Mouse (Mus musculus): ENCODE data around the gene Tmem25. TPM values are rescaled to one million over a fixed set of nuclear protein-coding genes. Genes with fewer than 3 reads are reported as not detected.

The Tmem25 gene
- 8.2 TPM in 2 replicates for polyA plus RNA-seq (2012; rRNA removed)

GRCm38 (mm10) chr9:44799102-44799957, at the start of gene Tmem25:
TSS of gene Tmem25 (minus strand) at chr9:44799307.
- 1% methylated on average over 75 of the region's 75 CpGs for WGBS
- DNase-seq (ENCODE audit: low read depth, low spot score) = peak; percentile 73

DNA sequence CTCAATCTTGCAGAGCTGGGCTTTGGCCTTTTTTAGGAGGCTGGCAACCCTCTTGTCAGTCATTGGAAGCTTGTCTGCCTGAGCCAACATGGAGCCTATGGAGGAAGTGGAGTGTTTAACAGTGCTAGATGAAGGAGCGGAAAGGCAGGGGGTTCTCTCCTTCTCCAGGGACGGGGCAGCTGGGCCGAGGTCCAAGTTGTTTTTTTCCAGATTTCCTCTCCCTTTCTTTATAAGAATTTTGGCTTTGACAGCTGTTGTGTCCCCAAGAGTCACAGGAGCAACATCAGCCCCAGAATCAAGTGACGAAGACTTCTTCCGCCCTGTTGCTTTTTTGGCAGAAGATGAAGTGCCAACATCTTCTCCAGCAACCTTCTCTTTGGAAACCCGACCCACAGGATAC, 48.3 kb upstream of the Tmem25 start:
- 77% methylated on average over 6 of the region's 6 CpGs for WGBS
- DNase-seq (ENCODE audit: low read depth, low spot score) = no peak

GRCm38 (mm10) chr9:44841241-44841640, 42.1 kb upstream of the Tmem25 start:
- DNase-seq (ENCODE audit: low read depth, low spot score) = no peak
- 69% methylated on average over 10 of the region's 10 CpGs for WGBS

DNA sequence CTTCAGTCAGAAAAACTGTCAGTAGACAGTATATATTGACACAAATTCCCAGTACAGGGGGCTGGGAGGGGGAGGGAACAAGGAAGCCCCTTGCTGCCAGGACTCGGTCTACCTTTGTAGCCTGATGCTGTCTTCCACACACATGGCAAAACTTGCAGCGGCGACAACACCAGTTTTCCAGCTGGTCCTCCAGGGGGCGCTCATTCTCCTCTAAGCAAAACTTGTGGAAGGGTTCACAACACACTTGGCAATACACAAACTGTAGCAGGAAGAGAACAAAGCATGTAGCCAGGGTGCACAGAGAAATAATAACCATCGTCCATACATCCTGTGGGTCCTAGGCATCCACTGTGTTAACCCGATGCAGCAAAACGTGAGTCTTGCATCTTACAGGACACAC, 37.3 kb upstream of the Tmem25 start:
- WGBS = 42% methylated on average over 7 of the region's 7 CpGs
- DNase-seq (ENCODE audit: low read depth, low spot score) = peak; percentile 33

GRCm38 (mm10) chr9:44832356-44832755, 33.2 kb upstream of the Tmem25 start:
- no peak for DNase-seq (ENCODE audit: low read depth, low spot score)
- 58% methylated on average over 4 of the region's 4 CpGs for WGBS

DNA sequence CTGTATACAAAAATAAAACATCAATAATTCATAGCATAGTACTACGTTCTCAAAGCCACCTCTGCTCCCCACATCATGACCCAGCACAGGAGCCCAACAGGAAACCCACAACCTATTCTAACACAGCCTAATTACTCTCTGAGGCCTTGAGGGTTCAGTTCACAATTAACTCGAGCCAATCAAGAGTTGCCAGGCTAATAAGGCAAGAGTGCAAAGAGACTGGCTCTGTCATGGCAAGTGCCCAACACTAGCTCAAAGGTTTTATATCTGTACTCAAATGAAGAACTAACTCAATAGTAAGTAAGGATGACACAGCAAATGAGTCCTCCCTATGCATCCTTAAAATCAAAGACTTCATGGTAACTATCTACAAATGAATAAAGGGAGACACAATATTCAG, 31.4 kb upstream of the Tmem25 start:
- 87% methylated on average over 2 of the region's 2 CpGs for WGBS
- DNase-seq (ENCODE audit: low read depth, low spot score) = no peak

DNA sequence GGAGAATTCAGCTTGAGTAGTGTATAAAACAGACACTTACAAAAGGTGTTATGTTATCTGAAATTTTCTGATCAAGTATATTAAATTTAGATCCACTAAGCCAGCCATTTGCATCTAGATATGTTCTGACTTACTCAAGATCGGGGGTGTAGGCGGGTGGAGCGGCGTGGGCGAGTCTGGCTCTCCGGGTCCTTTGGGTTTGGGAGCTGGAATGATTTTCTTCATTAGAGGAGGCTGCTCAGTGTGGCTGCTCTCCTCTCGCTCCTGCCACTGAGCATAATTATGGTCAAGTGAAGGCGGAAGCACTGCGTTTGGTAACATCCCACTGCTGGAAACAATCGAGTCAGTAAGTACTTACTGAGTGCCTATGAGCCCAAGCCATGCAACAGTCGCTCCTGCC, 29.8 kb upstream of the Tmem25 start:
- 95% methylated on average over 11 of the region's 11 CpGs for WGBS
- no peak for DNase-seq (ENCODE audit: low read depth, low spot score)

- 84% methylated on average over 7 of the region's 7 CpGs for WGBS
Observed at GRCm38 (mm10) chr9:44826660-44827059, 27.6 kb upstream of the Tmem25 start.

DNA sequence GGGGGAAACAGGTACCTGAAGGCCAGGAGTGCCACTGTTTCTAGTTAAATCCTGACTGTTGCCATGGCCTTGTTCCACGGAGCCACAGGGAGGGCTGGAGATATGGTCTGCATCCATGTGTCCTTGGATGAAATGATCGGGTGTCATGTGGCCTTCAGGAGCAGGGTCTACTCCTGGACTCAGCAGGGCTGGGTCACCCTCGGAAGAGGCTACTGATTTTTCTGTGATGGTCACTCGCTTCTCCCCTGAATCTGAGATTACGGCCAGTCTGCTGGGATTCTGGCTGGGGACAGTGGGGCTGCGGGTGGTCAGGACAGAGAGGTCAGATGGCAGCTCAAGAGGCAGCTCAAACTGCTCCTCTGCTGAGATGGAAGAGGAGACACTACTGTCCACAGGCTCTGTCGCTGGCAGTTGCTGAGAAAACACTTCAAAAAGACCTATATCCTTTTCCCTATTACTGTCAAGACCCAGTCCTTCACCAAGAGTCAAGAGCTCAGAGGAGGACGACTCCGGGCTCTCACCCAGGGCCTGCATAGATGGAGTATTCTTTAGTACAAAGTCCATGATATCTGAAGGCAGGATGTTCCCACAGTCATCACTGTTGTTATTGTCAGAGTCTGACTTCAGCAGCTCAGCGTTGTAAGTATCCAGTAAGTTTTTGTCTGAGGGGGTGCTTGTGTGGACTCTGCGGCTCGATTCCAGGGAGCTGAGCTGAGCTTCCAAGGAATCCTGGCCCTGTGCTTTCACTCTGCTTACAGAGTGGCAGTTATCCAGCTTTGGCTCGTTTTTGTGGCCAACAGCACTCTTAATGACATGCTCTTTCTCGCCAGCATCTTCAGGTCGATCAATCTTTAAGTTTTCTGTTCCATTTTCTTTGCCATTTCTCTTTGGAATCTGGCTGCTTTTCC, 21.1 kb upstream of the Tmem25 start:
- DNase-seq (ENCODE audit: low read depth, low spot score) = no peak
- WGBS = 82% methylated on average over 15 of the region's 15 CpGs

More at GRCm38 (mm10) chr9:44826660-44827059, 27.6 kb upstream of the Tmem25 start:
- no peak for DNase-seq (ENCODE audit: low read depth, low spot score)

DNA sequence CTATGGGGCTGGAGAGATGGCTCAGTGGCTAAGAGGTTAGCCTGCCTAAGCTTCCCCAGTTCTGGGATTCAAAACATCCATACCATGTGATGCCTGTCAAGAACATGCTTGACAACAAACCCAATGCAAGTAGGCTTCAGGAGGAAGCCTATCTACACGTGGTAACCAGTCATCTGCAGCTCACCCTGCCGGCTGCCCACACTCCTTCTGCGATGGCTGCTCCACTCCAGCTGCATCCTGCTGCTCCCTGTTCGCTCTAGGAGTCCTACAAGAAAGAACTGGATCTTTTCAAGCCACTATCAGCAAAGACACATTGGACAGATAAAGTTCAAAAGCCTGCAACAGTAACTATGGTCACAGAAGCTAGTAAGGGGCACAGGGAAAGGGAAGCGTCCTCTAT, 18.4 kb upstream of the Tmem25 start:
- 79% methylated on average over 5 of the region's 5 CpGs for WGBS
- DNase-seq (ENCODE audit: low read depth, low spot score) = no peak

- DNase-seq (ENCODE audit: low read depth, low spot score) = no peak
- WGBS = 92% methylated on average over 8 of the region's 8 CpGs
Observed at GRCm38 (mm10) chr9:44814179-44814578, 15.1 kb upstream of the Tmem25 start.

DNA sequence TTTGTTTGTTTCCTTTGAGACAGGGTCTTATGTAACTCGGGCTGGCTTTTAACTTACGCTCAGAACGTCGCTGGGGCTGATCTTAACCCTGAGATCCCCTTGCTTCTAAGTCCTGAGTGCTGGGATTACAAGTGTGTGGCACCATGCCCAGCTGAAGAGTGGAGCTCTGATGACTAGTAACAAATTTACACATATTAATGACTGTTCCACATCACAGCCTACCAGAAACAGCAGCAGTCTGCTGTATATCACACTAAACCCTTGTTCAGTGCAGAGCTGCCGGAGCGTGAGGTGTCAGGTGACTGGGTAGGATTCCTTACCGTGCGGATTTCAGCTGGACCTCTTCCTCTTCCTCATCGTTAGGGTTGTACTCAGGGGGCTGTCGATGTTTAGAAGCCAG, 11.2 kb upstream of the Tmem25 start:
- 84% methylated on average over 10 of the region's 10 CpGs for WGBS
- DNase-seq (ENCODE audit: low read depth, low spot score) = no peak

DNA sequence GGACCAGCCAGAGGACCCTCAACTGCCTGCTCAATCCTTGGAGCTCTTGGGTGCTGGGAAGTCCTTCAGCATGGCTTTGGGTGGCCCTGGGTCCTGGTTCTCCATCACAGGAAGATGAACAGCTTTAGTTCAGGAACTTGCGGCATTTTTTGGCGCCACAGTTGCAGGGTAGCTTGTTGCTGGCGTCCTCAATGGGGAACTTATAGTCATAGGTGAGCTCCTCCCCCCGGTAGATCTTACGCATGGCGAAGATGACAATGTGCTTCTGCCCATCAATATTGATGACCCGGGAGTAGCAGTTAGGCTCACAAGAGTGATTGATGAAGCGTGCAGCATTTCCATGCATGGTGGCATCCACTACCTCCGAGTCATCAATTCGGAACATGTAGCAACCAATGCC, 8.7 kb upstream of the Tmem25 start:
- DNase-seq (ENCODE audit: low read depth, low spot score) = no peak
- 93% methylated on average over 10 of the region's 10 CpGs for WGBS

- DNase-seq (ENCODE audit: low read depth, low spot score) = no peak
- 68% methylated on average over 5 of the region's 5 CpGs for WGBS
Observed at GRCm38 (mm10) chr9:44807141-44807540, 8.0 kb upstream of the Tmem25 start.

DNA sequence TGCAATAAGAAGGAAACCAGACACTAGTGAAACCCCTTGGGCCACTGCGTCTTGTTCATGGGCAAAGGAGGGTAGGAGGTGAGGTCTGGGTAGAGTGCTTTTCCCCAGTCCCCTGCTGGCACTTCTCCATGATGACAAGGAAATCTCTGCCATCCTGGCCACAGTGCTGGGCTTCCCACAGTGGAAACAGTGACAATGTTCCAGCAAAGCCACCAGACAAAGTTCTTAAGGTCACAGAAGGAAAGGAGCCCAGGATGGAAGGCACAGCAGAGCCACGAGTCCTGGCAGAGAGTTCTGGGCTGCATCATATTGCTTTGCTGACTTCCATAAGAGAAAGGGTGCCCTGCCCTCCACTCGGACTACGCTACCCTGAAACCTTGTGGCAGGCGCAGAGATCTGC, 6.4 kb upstream of the Tmem25 start:
- DNase-seq (ENCODE audit: low read depth, low spot score) = no peak
- WGBS = 90% methylated on average over 5 of the region's 5 CpGs

DNA sequence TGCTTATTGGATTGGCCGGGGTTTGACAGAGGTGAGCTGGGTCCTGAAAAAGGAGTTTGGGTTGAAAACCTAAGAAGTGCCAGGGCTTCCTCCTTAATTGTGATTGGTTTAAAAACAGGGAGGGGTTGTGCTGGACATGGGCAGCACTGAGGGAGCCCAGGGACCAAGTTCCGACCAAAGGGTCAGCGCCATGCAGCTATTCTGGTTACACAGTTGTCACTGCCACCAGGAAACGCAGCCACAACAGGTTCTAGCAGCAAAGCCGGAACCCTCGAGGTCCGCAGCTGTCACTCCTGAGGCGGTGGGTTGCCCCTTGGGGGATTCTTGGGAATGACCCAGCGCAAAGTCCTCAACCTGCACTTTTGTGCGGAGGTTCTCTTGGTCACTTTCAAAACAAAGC, 5.6 kb upstream of the Tmem25 start:
- no peak for DNase-seq (ENCODE audit: low read depth, low spot score)

DNA sequence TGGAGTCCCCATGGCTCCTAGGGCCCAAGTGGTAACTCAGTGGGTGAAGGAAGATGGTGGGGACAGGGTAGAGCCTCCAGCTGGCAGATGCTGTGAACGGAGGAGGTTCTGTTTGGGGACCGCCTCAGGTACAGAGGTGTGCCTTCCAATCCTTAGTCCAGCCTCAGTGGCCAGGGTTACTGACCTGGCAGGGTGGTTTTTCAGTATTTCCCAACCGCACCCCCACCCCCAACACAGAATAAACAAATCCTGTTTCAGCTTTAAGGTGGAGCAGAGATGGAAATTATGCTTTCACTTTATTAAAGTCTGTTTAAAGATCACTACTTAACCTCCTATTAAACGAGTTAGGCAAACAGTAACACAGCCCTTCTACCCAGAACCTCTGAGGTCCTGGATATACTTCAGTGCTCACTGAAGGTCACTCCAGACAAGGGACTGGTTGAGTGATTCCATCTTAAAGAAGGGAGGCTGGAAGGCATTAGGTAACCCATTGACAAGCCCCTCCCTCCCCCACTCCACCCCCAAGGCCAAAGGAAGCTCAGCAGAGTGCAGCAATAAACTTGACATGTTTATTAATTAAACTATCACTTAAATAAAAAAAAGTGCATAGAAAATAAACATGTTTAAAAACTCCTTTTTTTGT, 3.8 kb upstream of the Tmem25 start, which contains the start of gene Ttc36:
Gene Ttc36 (minus strand): TSS at position 265 of the 643 bp plus-strand sequence.
- no peak for DNase-seq (ENCODE audit: low read depth, low spot score)
- WGBS = 35% methylated on average over 4 of the region's 4 CpGs

More for the DNA sequence above, 5.6 kb upstream of the Tmem25 start:
- WGBS = 93% methylated on average over 10 of the region's 10 CpGs

- 50% methylated on average over 6 of the region's 6 CpGs for WGBS
- DNase-seq (ENCODE audit: low read depth, low spot score) = no peak
Observed at GRCm38 (mm10) chr9:44801669-44802068, 2.6 kb upstream of the Tmem25 start.

- 27% methylated on average over 9 of the region's 9 CpGs for WGBS
- no peak for DNase-seq (ENCODE audit: low read depth, low spot score)
Observed at GRCm38 (mm10) chr9:44799958-44800324, 834 bp upstream of the Tmem25 start.

- no peak for DNase-seq (ENCODE audit: low read depth, low spot score)
- 58% methylated on average over 7 of the region's 7 CpGs for WGBS
Observed at GRCm38 (mm10) chr9:44798298-44798697, 809 bp downstream of the Tmem25 start.
